Mouse (Mus musculus): ENCODE data around the gene Fzr1.

Gene Fzr1

GRCm38 (mm10) chr10:81416581-81417226 is 38.4 kb upstream of the Fzr1 start:
- no peak for DNase-seq (ENCODE audit: extremely low read depth, low read depth)

- DNase-seq (ENCODE audit: extremely low read depth, low read depth): no peak
These were observed 37.4 kb upstream of the Fzr1 start for GRCm38 (mm10) chr10:81415549-81416310.

- DNase-seq (ENCODE audit: extremely low read depth, low read depth): no peak
These were observed 36.8 kb upstream of the Fzr1 start for GRCm38 (mm10) chr10:81415146-81415545.

GRCm38 (mm10) chr10:81414682-81415081 is 36.4 kb upstream of the Fzr1 start:
- no peak for DNase-seq (ENCODE audit: extremely low read depth, low read depth)

- DNase-seq (ENCODE audit: extremely low read depth, low read depth): no peak
These were observed 35.3 kb upstream of the Fzr1 start for GRCm38 (mm10) chr10:81413310-81414261.

GRCm38 (mm10) chr10:81412586-81413309 is 34.4 kb upstream of the Fzr1 start:
- DNase-seq (ENCODE audit: extremely low read depth, low read depth): no peak

- no peak for DNase-seq (ENCODE audit: extremely low read depth, low read depth)
These were observed 33.4 kb upstream of the Fzr1 start for GRCm38 (mm10) chr10:81411471-81412400.

GRCm38 (mm10) chr10:81410981-81411380 is 32.7 kb upstream of the Fzr1 start:
- DNase-seq (ENCODE audit: extremely low read depth, low read depth): no peak

GRCm38 (mm10) chr10:81410350-81410749 is 32.0 kb upstream of the Fzr1 start:
- DNase-seq (ENCODE audit: extremely low read depth, low read depth): no peak

- DNase-seq (ENCODE audit: extremely low read depth, low read depth): no peak
These were observed 31.0 kb upstream of the Fzr1 start for GRCm38 (mm10) chr10:81409330-81409729.

- no peak for DNase-seq (ENCODE audit: extremely low read depth, low read depth)
These were observed 30.6 kb upstream of the Fzr1 start for GRCm38 (mm10) chr10:81408871-81409291.

- no peak for DNase-seq (ENCODE audit: extremely low read depth, low read depth)
These were observed 30.1 kb upstream of the Fzr1 start for GRCm38 (mm10) chr10:81408424-81408729.

- DNase-seq (ENCODE audit: extremely low read depth, low read depth): peak; percentile 92
These were observed 29.5 kb upstream of the Fzr1 start for GRCm38 (mm10) chr10:81407539-81408423.

- no peak for DNase-seq (ENCODE audit: extremely low read depth, low read depth)
These were observed 28.5 kb upstream of the Fzr1 start for GRCm38 (mm10) chr10:81406504-81407440.

- DNase-seq (ENCODE audit: extremely low read depth, low read depth): no peak
These were observed 27.4 kb upstream of the Fzr1 start for GRCm38 (mm10) chr10:81405588-81406201.

- DNase-seq (ENCODE audit: extremely low read depth, low read depth): no peak
These were observed 26.4 kb upstream of the Fzr1 start for GRCm38 (mm10) chr10:81404720-81405119.

- DNase-seq (ENCODE audit: extremely low read depth, low read depth): no peak
These were observed 25.8 kb upstream of the Fzr1 start for GRCm38 (mm10) chr10:81404082-81404481.

GRCm38 (mm10) chr10:81403511-81403910 is 25.2 kb upstream of the Fzr1 start:
- DNase-seq (ENCODE audit: extremely low read depth, low read depth): no peak
